Comparison of ENCODE assay signal across 31 mouse cellular contexts in genomic region chr15:89275497-89275896, GRCm38 (mm10). TPM values are rescaled to one million over a fixed set of nuclear protein-coding genes. Genes with fewer than 3 reads are reported as not detected.
DNase-seq lines count a peak whose midpoint lies in the region; ATAC-seq and TF ChIP-seq lines count a peak whose summit lies in the region.
"Had no signal": no experiment of that assay in that cellular context is flagged by ENCODE, and none has a peak within 500 bp of the region (broad histone marks: within the 10 kb centered on the region; RNA-seq: fewer than 3 reads in every experiment).

No protein-coding gene starts in this region.

- TF ChIP-seq POLR2A in cerebellum, adult 2 months (IDR thresholded peaks at IDR 0.05; ENCODE audit: borderline replicate concordance, insufficient read depth, low read length), result no peak

- H3K9me3 ChIP-seq in hindbrain, embryonic 10.5 days, result no peaks in the 10 kb centered on the region
- H3K9me3 ChIP-seq in hindbrain, embryonic 11.5 days (ENCODE audit: control insufficient read depth, low read length), result no peaks in the 10 kb centered on the region
- no peaks in the 10 kb centered on the region for H3K9me3 ChIP-seq in midbrain, embryonic 12.5 days
- no peaks in the 10 kb centered on the region for H3K9me3 ChIP-seq in midbrain, embryonic 16.5 days (replicated peaks; ENCODE audit: control insufficient read depth, low read length, poor library complexity, severe bottlenecking)
- H3K9me3 ChIP-seq: embryonic facial prominence, embryonic 10.5 days; embryonic facial prominence, embryonic 13.5 days; forebrain, embryonic 12.5 days; forebrain, embryonic 15.5 days; G1E had no signal

- no peak for TF ChIP-seq CTCF in cerebellum, adult 2 months (IDR thresholded peaks at IDR 0.05; ENCODE audit: borderline replicate concordance, insufficient read depth, low read depth, low read length)

- H3K4me1 ChIP-seq in cerebellum, adult 2 months (ENCODE audit: control insufficient read depth, insufficient read depth, low read length), result peaks cover 28% of the 10 kb centered on the region
- peaks cover 8% of the 10 kb centered on the region for H3K4me1 ChIP-seq in hindbrain, embryonic 10.5 days (replicated peaks)
- no peaks in the 10 kb centered on the region for H3K4me1 ChIP-seq in hindbrain, embryonic 11.5 days (replicated peaks; ENCODE audit: control insufficient read depth, insufficient read depth, low read length)
- H3K4me1 ChIP-seq in midbrain, embryonic 12.5 days, result no peaks in the 10 kb centered on the region
- no peaks in the 10 kb centered on the region for H3K4me1 ChIP-seq in midbrain, embryonic 16.5 days (ENCODE audit: control insufficient read depth, insufficient read depth, low read length)
- H3K4me1 ChIP-seq: embryonic facial prominence, embryonic 10.5 days; embryonic facial prominence, embryonic 13.5 days; forebrain, embryonic 12.5 days; forebrain, embryonic 15.5 days had no signal

- 0 out of 2 replicates have a peak overlapping the region, but pooled peaks have one; percentile 46 for H3K27ac ChIP-seq in cerebellum, adult 2 months (ENCODE audit: insufficient read depth, low read length)
- H3K27ac ChIP-seq in hindbrain, embryonic 10.5 days, result peak overlapping the region; percentile 59; the same call in 1 of the 2 replicates
- H3K27ac ChIP-seq in hindbrain, embryonic 11.5 days (ENCODE audit: low read depth, low read length), result no peak overlapping the region
- H3K27ac ChIP-seq in midbrain, embryonic 12.5 days (replicated peaks), result 0 out of 2 replicates have a peak overlapping the region, but pooled peaks have one; percentile 20
- no peak overlapping the region for H3K27ac ChIP-seq in midbrain, embryonic 16.5 days (ENCODE audit: low read length)
- H3K27ac ChIP-seq: embryonic facial prominence, embryonic 10.5 days; embryonic facial prominence, embryonic 13.5 days; forebrain, embryonic 12.5 days; forebrain, embryonic 15.5 days; gastrocnemius, adult 2 months; hindbrain, embryonic 14.5 days; hindbrain, postnatal 0 days had no signal

- peaks cover 88% of the 10 kb centered on the region for H3K36me3 ChIP-seq in hindbrain, embryonic 10.5 days
- H3K36me3 ChIP-seq in hindbrain, embryonic 11.5 days (ENCODE audit: control insufficient read depth, insufficient read depth, low read length), result peaks cover 11% of the 10 kb centered on the region
- H3K36me3 ChIP-seq in midbrain, embryonic 12.5 days, result peaks cover 83% of the 10 kb centered on the region
- peaks cover 55% of the 10 kb centered on the region for H3K36me3 ChIP-seq in midbrain, embryonic 16.5 days (ENCODE audit: control insufficient read depth, insufficient read depth, low read length)

- no peak overlapping the region for H3K4me2 ChIP-seq in hindbrain, embryonic 11.5 days (replicated peaks; ENCODE audit: low read depth, low read length)
- H3K4me2 ChIP-seq in midbrain, embryonic 12.5 days (replicated peaks), result no peak overlapping the region
- no peak overlapping the region for H3K4me2 ChIP-seq in midbrain, embryonic 16.5 days (ENCODE audit: low read length)
- H3K4me2 ChIP-seq: embryonic facial prominence, embryonic 13.5 days; forebrain, embryonic 12.5 days; forebrain, embryonic 15.5 days; heart, embryonic 11.5 days; hindbrain, embryonic 14.5 days had no signal

- H3K27me3 ChIP-seq in cerebellum, adult 2 months (ENCODE audit: control insufficient read depth, insufficient read depth, low read length), result no peaks in the 10 kb centered on the region
- H3K27me3 ChIP-seq in hindbrain, embryonic 10.5 days (ENCODE audit: insufficient read depth, poor library complexity, severe bottlenecking), result no peaks in the 10 kb centered on the region
- H3K27me3 ChIP-seq in hindbrain, embryonic 11.5 days (ENCODE audit: control insufficient read depth, insufficient read depth, low read length), result no peaks in the 10 kb centered on the region
- H3K27me3 ChIP-seq in midbrain, embryonic 12.5 days, result no peaks in the 10 kb centered on the region
- no peaks in the 10 kb centered on the region for H3K27me3 ChIP-seq in midbrain, embryonic 16.5 days (ENCODE audit: control insufficient read depth, insufficient read depth, low read depth, low read length)
- H3K27me3 ChIP-seq: CH12.LX; embryonic facial prominence, embryonic 13.5 days; forebrain, embryonic 12.5 days; forebrain, embryonic 15.5 days; Patski had no signal

- no peak; the same call in 1 of the 2 replicates for ATAC-seq in hindbrain, embryonic 11.5 days (ENCODE audit: low FRiP score)
- ATAC-seq in midbrain, embryonic 12.5 days (ENCODE audit: low FRiP score, low read depth), result no peak
- ATAC-seq in midbrain, embryonic 16.5 days, result no peak
- ATAC-seq: forebrain, embryonic 15.5 days; hindbrain, postnatal 0 days; inflammation-experienced regulatory T-cells, adult 6 months; intestine, embryonic 16.5 days; Patski had no signal

- no peak overlapping the region for H3K9ac ChIP-seq in hindbrain, embryonic 11.5 days (ENCODE audit: low read depth, low read length)
- H3K9ac ChIP-seq in midbrain, embryonic 12.5 days (replicated peaks), result no peak overlapping the region
- no peak overlapping the region for H3K9ac ChIP-seq in midbrain, embryonic 16.5 days (ENCODE audit: low read depth, low read length)
- H3K9ac ChIP-seq: embryonic facial prominence, embryonic 13.5 days; forebrain, embryonic 12.5 days; forebrain, embryonic 15.5 days; hindbrain, embryonic 14.5 days had no signal

- WGBS in cerebellum, adult 2 months, result 51% methylated on average over 3 of the region's 3 CpGs
- WGBS in hindbrain, embryonic 10.5 days, result 72% methylated on average over 3 of the region's 3 CpGs
- 80% methylated on average over 3 of the region's 3 CpGs for WGBS in hindbrain, embryonic 11.5 days
- 60% methylated on average over 3 of the region's 3 CpGs for WGBS in midbrain, embryonic 12.5 days
- 69% methylated on average over 3 of the region's 3 CpGs for WGBS in midbrain, embryonic 16.5 days

- DNase-seq in cerebellum, adult 2 months, result no peak
- DNase-seq in cerebellum, postnatal 14 days, result no peak
- peak; percentile 30 for DNase-seq in hindbrain, embryonic 10.5 days (ENCODE audit: low spot score)
- DNase-seq in hindbrain, embryonic 11.5 days (ENCODE audit: low spot score), result no peak
- DNase-seq in frontal cortex, adult 2 months (ENCODE audit: extremely low spot score in 1 of 2, low spot score in 1 of 2), result no peak
- DNase-seq: adrenal gland, postnatal 10 days; adrenal gland, postnatal 36 days; B cell, adult 2 months; cerebellum, adult 11 months; cerebellum, adult 8-10 months; embryo, embryonic 11 days; gastrocnemius, adult 2 months; gastrocnemius, postnatal 14 days; heart, adult 11 months had no signal

- no peak overlapping the region for H3K4me3 ChIP-seq in cerebellum, adult 2 months (replicated peaks; ENCODE audit: insufficient read depth, low read depth, low read length)
- H3K4me3 ChIP-seq in hindbrain, embryonic 10.5 days, result no peak overlapping the region
- H3K4me3 ChIP-seq in hindbrain, embryonic 11.5 days (ENCODE audit: low read depth, low read length), result no peak overlapping the region
- no peak overlapping the region for H3K4me3 ChIP-seq in midbrain, embryonic 12.5 days
- no peak overlapping the region for H3K4me3 ChIP-seq in midbrain, embryonic 16.5 days (ENCODE audit: low read depth, low read length)
- H3K4me3 ChIP-seq: embryonic facial prominence, embryonic 10.5 days; embryonic facial prominence, embryonic 13.5 days; erythroblast, embryonic 14.5 days; forebrain, embryonic 12.5 days; forebrain, embryonic 15.5 days; gastrocnemius, adult 2 months had no signal

RNA-seq across cellular contexts. Expression of gene Sbf1, which starts 39.6 kb away (rescaled TPM):
- polyA plus RNA-seq in cerebellum, adult 2 months (2012; rRNA removed), result 321 and 324 TPM in 2 replicates
- 92.5 and 103 TPM in 2 replicates for polyA plus RNA-seq in hindbrain, embryonic 10.5 days (2016; fragmentation: Nextera tagmentation; extraction: Ambion mirVana)
- 57.4 and 66.4 TPM in 2 replicates for polyA plus RNA-seq in hindbrain, embryonic 11.5 days (2014; fragmentation: Nextera tagmentation; extraction: Ambion mirVana)
- polyA plus RNA-seq in midbrain, embryonic 12.5 days (2016; fragmentation: Nextera tagmentation; extraction: Ambion mirVana), result 91.7 and 94.0 TPM in 2 replicates
- polyA plus RNA-seq in midbrain, embryonic 16.5 days (2015; fragmentation: Nextera tagmentation; extraction: Ambion mirVana), result 92.9 and 101 TPM in 2 replicates
- polyA plus RNA-seq in frontal cortex, adult 2 months (2012; rRNA removed), result 212 and 221 TPM in 2 replicates

RNA-seq across cellular contexts. Expression of gene Adm2, which starts 47.0 kb away (rescaled TPM):
- polyA plus RNA-seq in cerebellum, adult 2 months (2012; rRNA removed), result not detected in 2 replicates
- 0.25 and 0.27 TPM in 2 replicates for polyA plus RNA-seq in hindbrain, embryonic 10.5 days (2016; fragmentation: Nextera tagmentation; extraction: Ambion mirVana)
- polyA plus RNA-seq in hindbrain, embryonic 11.5 days (2014; fragmentation: Nextera tagmentation; extraction: Ambion mirVana), result 0.12 TPM in 1 of 2 replicates, not detected in the other
- not detected in 2 replicates for polyA plus RNA-seq in midbrain, embryonic 12.5 days (2016; fragmentation: Nextera tagmentation; extraction: Ambion mirVana)
- polyA plus RNA-seq in midbrain, embryonic 16.5 days (2015; fragmentation: Nextera tagmentation; extraction: Ambion mirVana), result not detected in 2 replicates
- not detected in 2 replicates for polyA plus RNA-seq in frontal cortex, adult 2 months (2012; rRNA removed)
- polyA plus RNA-seq: embryonic facial prominence, embryonic 13.5 days; forebrain, embryonic 12.5 days; forebrain, embryonic 15.5 days; heart, postnatal 0 days; hindbrain, embryonic 14.5 days; hindbrain, postnatal 0 days; inflammation-experienced regulatory T-cells, adult 6 months had no signal

RNA-seq across cellular contexts. Expression of gene Miox, which starts 58.7 kb away (rescaled TPM):
- not detected in 2 replicates for polyA plus RNA-seq in cerebellum, adult 2 months (2012; rRNA removed)
- not detected in 2 replicates for polyA plus RNA-seq in hindbrain, embryonic 10.5 days (2016; fragmentation: Nextera tagmentation; extraction: Ambion mirVana)
- polyA plus RNA-seq in hindbrain, embryonic 11.5 days (2014; fragmentation: Nextera tagmentation; extraction: Ambion mirVana), result not detected in 2 replicates
- polyA plus RNA-seq in midbrain, embryonic 12.5 days (2016; fragmentation: Nextera tagmentation; extraction: Ambion mirVana), result not detected in 2 replicates
- not detected in 2 replicates for polyA plus RNA-seq in midbrain, embryonic 16.5 days (2015; fragmentation: Nextera tagmentation; extraction: Ambion mirVana)
- polyA plus RNA-seq in frontal cortex, adult 2 months (2012; rRNA removed), result not detected in 2 replicates
- polyA plus RNA-seq: embryonic facial prominence, embryonic 10.5 days; embryonic facial prominence, embryonic 13.5 days; erythroblast, embryonic 14.5 days; forebrain, embryonic 12.5 days; forebrain, embryonic 15.5 days; G1E; heart, embryonic 11.5 days; heart, embryonic 14.5 days; heart, postnatal 0 days; hindbrain, embryonic 14.5 days; hindbrain, postnatal 0 days; inflammation-experienced regulatory T-cells, adult 6 months; Patski had no signal

Comparison
In these comparisons a context has a peak if more than half of its experiments do, and no peak if none do; other contexts are left out.
1. H3K27ac ChIP-seq: peak in cerebellum, adult 2 months (single experiment), hindbrain, embryonic 10.5 days (single experiment) and midbrain, embryonic 12.5 days (single experiment); none in hindbrain, embryonic 11.5 days (single experiment) and midbrain, embryonic 16.5 days (single experiment).